Mouse (Mus musculus) ES-CJ7 (cell line): ENCODE measurements at regions not wholly inside any gene's neighbourhood (a gene's known extent, or its start where the extent isn't known, plus 50 kb on each side); places are given as distances from the start of the nearest gene placed in this dataset.

Experiments used
- DNase-seq: peaks from one replicate; pipeline ENCODE4 v3.0.0; 2011; ENCODE audit warnings: low read depth, low spot score

DNA sequence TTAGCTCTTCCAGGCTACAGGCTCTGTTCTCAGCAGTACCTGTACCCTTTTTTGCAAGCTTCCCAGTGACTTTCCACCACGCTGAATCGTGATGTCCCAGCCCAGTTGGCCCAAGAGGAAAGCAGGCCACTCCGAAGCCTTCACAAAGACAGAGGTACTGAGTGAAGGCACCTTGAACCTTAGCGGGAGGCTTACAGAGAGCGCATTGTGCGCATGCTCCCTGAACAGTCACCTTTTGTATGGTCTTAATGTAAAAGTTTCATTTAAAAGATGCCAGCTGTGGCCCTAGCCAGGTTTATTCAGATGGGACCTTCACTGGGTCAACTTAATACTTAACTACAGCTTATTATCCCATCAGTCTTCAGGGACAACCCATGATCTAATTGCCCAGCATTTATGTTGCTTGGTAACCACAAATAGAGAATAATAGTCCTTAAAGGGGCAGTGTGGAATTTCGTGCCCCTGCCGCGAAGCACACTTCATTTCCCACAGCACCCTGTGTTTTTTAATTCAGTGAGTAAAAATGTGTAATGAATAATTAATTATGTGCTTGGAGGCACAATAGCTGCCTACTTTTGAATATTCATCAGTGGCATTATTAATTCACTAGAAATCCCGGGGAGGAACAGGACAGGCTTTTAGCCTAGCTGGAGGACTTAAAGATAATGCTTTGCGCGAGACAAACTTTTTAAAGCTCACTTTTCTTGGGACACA, 111.3 kb upstream of the Vrk1 start:
- no peak for DNase-seq

DNA sequence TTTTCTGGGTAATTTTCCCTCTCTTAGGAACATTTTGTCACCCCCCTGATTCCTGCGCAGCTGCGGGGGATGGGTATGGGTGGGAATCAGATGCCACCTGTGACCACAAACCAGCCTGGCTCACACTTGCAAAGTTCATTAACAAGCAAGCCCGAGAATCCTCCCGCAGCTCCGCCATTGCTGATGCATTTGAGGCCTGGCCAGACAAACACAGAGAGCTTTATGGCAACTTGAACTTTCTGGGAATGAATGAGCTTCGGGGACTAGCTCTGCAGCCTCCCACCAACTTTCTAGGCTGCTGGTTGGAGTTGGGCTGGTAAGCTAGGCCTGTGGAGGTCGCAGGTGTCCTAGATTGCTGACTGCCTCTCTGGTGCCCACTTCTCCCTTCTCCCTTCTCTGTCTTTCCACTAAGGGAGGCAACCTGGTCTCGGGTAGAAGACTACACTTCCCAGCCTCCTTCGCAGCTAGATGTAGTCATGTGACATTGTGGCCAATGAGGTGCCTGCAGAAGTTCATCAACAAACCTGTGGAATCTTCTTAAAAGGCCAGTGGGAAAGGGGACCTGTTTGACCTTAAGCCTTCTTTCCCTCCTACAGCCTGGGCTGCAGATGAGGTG, 110.6 kb upstream of the Vrk1 start:
- DNase-seq: peak; percentile 50

DNA sequence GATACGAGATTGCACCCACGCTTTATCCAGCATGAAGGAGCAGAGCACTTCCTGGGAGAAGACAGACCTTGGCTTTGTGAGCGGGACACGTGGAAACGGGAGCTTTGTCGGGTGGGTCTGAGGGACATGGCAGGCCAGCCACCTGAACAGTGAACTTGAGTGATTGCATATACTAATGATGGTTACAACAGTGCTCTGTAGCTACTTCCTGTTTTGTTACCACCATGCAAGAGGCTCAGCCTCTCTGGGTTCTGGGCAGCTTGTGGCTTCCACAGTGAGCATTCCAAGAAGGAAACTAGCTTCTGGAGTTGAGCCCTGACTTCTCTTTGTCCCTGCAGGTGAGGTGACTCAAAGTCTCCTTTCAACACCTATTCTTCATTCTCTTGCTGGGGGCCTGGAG, 109.5 kb upstream of the Vrk1 start:
- DNase-seq: no peak

DNA sequence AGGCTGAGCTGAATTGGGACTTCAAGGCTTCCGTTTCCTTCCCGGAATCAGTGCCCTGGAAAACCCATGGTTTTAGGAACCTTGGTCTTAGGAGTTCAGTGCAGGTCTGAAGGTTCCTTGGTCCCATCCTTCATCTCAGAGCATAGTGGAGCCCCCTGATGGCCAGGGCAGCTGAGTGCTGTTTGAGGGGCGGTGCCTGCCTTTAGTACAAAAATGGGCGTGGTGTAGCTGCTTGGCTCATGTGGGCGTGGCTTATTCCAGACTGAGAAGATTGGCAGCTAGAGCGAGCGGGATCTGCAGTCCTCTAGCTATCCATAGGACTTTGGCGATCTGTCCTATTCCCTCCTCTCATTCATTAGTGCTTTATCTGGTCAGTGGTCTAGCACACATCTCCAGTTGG, 107.0 kb upstream of the Vrk1 start:
- peak; percentile 92 for DNase-seq

DNA sequence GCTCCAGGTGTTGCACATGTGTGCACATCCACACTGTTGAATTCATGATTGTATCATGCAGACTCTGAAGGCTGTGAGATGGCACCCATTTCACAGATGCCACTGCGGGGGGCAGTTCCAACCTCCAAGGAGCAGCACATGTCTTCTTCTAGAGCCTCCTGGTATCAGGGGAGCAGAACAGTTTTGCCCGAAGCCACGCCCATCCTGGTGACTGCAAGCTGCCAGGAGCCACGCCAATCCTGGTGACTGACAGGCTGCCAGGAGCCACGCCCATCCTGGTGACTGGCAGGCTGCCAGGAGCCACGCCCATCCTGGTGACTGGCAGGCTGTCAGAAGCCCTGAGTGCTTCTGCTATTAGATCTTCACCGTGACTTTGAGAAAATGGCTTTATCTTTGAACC, 103.4 kb upstream of the Vrk1 start:
- DNase-seq: peak; percentile 81

DNA sequence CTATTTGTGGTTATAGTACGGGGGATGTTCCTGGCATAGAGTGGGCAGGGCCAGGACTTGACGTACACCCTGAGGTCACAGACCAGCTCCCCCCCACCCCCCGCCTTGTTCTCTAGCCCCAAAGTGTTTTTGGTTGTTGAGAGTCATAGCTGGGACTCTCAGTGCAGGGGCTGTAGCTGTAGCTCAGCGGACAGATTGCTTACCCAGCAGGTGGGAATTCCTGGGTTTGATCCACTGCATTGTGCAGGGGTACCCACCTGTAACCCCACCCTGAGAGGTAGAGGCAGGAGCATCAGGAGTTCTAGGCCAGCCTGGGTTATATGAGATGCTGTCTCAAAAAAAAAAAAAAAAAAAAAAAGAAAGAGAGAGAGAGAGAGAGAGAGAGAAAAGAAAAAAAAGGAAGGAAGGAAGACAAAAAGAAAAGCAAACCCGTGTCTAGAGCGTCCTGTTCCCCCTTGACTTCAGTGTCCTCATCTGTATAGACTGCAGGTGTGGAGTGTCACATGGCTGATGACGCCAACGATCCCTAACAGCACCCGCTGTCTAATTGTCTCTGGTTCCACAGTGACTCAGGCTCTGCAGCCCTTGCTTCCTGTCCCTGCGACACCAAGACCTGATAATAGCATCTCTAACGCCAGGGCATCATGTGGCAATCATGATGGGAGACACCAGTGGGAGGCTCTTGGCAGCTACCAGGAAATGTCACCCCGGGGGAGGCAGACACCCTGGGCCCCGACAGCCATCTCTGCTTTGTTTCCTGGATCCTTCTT, 102.0 kb upstream of the Vrk1 start:
- DNase-seq: peak; percentile 65

DNA sequence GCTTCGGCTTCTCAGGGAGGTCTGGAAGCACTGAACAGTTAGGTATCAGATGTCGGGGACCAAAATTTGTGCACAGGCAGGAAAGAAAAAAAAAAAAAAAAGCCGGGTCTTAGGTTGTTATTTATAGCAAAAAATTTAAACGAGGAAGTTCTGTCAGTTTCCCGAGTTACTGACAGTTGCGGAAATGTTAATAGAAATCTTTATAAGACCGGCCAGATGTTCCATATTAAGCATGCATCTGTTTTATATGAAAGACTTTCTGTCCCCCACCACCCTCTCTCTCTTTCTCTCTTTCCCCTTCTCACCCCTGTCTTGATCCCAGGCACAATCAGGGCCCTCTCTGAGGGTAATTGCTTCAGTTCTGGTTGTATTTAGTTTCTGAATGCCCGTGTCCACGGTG, 98.5 kb upstream of the Vrk1 start:
- no peak for DNase-seq

DNA sequence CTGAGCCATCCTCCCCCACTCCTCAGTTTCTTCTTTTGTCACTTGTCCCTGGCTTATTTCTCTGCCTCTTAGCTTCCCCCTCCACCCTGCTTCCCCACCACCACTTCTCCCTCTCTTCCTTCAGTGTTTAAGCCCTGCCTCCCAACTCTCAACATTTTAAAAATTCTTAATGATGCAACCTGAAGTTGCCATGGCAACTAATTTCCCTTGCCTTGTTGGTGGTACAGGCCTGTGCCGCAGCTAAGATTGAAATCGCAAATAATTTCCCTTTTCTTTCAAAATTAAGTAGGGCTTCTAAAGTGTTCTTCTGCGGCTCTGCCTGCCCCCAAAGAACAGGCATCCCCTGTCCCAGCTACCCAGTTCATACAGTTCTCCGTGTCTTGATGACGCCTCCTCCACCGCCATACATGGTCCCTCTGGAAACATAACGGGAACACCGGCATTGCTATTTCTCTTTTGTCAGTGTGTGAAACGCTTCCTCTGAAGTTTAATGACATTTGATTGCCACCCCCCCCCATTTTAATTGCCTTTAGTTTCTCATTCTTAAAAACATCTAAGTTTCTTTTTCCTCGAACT, 92.6 kb upstream of the Vrk1 start:
- DNase-seq: no peak

DNA sequence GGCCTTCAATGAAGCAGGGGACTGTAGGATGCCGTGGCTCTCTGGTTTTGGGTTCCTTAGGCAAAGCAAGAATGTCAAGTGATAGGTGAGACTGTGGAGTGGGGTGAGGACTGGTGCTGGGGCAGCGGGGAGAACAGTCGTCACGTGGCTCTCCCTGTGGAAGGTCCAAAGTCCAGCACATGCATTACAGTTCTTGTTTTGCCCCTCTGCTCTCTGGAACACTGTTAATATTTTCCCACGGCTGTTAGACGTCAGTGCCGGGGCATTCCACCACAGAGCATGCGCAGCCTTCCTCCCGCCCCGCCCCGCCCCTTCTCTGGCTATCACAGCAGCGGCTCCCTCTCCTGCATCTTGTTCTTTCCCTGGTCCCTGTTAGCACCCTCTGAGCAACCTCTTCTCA, 91.3 kb upstream of the Vrk1 start:
- no peak for DNase-seq

DNA sequence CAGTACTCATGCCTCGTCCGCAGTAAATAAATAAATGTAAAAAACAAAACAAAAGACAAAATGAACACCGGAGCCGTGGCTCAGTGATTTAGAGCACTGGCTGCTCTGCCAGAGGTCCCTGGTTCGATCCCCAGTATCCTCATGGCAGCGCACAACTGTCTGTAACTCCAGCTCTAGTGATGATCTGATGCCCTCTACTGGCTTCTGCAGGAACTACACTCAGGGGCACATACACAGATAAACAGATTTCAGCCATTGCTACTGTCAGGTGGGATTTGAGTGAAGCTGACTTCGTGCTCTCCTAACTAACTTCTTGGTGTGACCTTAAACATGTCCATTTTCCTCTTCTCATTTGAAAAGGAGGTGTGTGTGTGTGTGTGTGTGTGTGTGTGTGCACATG, 82.8 kb upstream of the Vrk1 start:
- DNase-seq: peak; percentile 46

DNA sequence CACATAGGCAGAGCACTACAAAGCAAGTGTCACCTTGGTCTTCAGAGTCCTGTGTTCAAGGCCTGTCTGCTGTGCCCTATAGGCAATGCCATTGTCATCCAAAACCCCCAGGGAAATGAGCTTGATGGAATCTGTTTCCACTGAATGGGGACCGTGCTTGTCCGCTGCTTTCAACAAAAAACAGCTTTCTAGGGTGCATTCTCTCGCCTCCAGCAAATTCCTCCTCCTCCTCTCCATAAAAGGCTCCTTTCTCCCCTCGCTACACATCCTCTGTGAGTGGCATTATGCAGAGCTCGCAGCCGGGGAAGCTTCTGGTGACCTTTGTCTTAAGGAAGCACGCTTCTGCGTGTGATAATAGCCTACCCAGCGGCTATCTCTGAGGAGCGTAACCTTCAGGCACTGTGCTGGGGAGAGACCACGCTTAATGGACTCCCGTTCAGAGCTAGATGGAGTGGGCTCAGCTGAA, 80.5 kb upstream of the Vrk1 start:
- DNase-seq: peak; percentile 34

DNA sequence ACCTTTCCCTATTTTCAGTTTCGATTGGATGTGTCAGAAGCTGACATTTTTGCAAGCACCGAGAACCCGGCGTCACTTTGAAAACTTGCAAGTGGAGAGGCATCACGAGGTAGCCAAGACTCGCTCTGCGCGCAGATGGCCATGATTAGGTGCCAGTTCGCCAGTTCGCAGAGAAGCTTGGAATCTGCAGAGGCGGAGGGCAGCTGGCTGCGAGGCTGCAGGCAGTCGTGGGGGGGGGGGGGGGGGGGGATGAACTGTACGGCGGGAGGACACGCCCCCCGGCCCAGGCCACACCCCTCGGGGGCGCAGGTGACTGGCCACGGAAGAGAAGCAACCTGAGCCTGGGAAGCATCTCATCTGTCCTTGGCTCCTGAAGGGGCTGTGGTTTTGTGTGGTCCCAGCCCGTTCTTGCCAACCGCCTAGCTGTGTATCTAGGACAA, 74.6 kb upstream of the Vrk1 start:
- no peak for DNase-seq

DNA sequence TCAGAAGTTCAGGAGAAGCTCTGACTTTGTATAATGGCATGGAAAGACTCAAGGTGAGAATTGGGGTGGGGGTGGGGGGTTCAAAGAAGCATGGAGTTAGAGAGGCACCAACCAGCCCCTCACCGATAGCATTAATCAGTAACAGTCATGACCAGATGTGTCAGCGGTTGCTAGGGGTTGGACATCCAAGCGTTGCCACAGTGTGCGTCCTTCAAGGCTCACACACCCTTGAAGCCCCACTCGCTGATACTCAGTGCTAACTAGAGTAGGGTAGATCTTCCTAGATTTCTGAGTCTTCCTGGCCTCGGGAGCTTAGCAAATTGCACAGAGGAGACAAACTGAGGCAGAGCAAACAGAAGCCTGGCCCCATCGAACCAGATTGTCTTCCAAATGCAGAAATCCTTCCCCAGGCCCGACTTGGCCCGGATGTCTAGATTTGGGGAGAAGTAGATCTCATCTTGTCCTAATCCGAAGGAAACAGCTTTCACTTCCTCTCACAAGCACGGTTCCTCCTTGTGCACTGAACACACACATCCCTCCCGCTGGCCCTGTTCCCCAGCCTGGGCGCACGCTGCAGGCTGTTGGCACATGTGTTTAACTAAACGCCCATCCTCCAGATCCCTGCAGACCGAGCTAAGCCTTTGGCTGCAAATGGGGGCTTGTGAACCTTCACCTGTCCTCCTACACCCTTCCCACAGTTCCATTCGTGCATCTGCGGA, 73.1 kb upstream of the Vrk1 start:
- no peak for DNase-seq

DNA sequence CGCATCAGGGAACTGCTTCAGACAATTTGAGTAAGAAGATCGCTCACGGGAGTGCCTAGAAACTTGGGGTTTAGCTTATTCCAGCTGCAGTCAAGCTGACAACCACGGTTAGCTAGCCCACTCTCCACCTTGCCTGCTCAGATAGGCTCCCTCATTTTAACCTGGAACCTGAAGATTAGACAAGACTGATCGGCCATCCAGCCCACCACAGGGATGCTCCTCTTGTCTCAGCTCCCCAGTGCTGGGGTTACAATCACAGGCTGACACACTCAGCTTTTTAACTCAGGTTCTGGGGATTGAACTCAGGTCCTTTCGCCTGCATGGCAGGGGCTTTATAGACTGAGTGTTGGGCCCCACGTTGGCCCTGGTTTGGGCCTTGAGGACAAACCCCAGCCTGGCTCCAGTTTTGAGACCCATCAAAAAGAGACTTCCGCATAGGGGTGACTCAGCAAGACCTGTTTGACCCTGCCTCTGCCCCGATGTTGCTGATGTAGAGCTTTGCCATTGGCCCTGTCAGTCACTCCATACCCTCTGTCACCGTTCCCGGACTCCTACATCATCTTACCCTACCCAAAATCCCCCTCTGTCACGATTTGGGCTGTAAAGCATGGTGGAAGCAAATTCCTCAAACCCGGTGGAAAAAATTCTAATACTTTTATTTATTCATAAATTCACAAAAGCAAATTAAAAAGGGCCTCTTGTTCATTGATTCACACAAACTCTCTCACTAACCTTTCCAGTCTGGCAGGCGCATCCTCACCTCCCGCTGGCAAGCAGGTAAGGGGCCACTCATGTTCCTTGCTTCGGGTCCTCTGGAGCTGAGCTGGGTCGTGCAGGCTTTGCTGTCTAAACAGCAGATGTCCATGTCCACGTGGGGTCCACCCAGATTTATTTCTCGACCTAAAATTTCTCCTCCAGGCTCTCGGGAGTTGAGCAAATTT, 67.6 kb upstream of the Vrk1 start:
- DNase-seq: no peak

DNA sequence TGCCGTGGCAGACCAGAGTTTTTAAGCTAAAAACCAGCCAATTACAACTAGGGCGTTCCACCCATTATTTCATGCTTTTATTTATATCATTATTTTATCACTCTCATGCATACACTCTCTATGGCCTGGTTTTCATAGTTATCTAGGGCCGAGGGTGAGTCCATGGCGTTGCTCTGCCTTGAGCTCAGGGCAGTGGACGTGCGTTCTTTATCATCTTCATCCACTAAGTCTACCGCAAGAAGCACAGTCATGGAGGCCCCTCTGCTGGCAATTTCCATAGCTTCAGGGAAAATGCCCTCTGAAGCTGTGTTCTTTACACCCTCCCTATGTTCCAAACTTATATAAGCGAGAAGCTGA, 67.0 kb upstream of the Vrk1 start:
- DNase-seq: no peak

DNA sequence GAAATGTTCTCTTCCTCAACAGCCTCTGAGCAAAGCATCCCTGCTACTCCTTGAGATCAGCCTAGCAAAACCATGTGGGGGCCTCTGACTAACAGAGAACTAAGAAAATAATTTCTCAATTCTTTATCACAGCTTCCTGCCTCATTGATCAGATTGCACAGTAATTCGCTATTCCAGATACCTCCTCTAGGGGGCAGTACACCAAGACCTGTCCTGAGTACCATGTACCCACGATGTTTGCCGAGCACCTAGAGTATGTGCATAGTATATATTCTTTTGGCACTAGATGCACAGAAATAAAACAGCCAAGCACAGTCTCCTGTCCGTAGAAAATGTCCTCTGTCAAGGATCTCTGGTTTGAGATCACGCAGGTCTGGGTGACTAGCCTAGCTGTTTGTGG, 62.7 kb upstream of the Vrk1 start:
- DNase-seq: peak; percentile 47

DNA sequence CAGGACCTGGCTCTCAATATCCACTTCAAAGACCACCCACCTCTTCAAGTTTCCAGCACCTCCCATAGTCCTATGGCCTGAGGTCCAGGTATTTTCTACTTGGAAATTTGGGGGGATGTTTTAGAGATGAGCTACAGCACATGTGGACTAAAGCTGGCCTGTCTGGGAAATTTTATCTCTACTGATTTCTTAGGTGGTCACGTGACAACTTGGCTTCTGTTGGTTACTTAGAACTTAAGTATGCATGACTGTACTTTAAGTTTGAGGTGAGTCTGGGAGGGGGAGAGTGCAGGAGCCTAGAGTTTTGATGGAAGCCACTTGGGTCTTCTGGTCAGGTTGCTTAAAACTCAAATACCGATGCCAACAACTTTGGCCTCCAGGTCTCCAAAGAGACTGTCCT, 61.7 kb upstream of the Vrk1 start:
- DNase-seq: no peak

DNA sequence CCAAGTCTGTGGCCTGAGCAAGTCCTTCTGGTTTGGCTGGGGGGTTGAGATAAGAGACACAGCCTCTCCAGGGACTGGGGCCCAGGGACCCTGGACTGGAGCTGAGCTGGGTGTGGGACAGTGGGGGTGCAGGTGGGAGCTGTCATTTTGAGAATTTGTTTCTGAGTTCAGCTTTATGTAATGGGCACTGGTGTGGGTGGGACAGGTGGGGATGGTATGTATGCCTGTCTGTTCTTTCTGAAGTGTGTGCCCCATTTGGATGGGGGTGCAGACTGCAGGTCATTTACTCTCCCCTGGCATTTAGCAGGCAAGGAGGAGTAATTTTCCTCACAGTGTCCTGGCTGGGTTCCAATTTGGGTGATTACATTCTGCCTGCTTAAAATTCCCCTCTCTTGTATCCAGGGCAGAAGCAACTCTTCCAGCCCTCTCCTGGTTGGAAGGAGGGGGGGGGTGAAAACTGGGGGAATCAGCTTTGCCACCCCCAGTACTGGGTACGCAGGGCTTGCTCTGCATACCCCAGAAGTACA, 54.2 kb upstream of the Vrk1 start:
- no peak for DNase-seq

DNA sequence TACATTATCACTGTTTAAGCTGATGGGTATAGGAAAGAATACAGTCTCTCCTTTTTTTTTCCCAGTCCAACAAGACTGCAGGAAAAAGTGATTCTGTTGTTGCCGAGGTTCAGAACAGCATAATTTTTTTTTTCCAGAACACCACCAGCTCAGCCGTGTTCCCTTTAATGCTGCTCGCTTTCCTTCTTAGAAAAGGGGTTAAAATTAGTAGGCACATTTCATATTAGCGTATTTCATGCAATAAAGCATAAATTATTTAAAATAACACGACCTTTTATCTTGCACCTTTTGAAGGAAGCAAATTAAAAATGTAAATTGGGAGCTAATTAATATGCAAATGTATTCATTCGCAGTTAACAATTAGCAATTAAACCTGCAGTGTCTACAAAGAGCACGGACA, 50.3 kb upstream of the Vrk1 start:
- DNase-seq: no peak
